Mouse (Mus musculus) CH12.LX (cell line): ENCODE measurements around the gene Smoc1.

Source experiments
- CTCF ChIP-seq, 2 experiments: IDR thresholded peaks in 1 of 2; conservative IDR thresholded peaks in 1 of 2; 2 replicates each; pipeline ENCODE4 v1.5.1; 2011 to 2012; ENCODE audit warnings: low read depth in 2 of 2, low read length in 2 of 2, improper control_type of control experiment in 1 of 2, inconsistent platforms in 1 of 2, mild to moderate bottlenecking in 1 of 2, moderate library complexity in 1 of 2
- MAX ChIP-seq: IDR thresholded peaks from 2 replicates; pipeline ENCODE4 v1.6.1; 2011; ENCODE audit warnings: low read length, improper control_type of control experiment
- NELFE ChIP-seq: IDR thresholded peaks from 2 replicates; pipeline ENCODE4 v1.6.1; 2011; ENCODE audit warnings: low read depth, low read length, improper control_type of control experiment
- NRF1 ChIP-seq: IDR thresholded peaks from 2 replicates; pipeline ENCODE4 v1.6.1; 2014; ENCODE audit warnings: low read depth, mild to moderate bottlenecking, inconsistent platforms, low read length, improper control_type of control experiment, moderate library complexity
- POLR2A ChIP-seq: IDR thresholded peaks from 2 replicates; pipeline ENCODE4 v1.6.1; 2011; ENCODE audit warnings: low read depth, mild to moderate bottlenecking, improper control_type of control experiment, low read length
- UBTF ChIP-seq: IDR thresholded peaks from 2 replicates; pipeline ENCODE4 v1.6.1; 2012; ENCODE audit warnings: low read depth, mild to moderate bottlenecking, inconsistent platforms, low read length, improper control_type of control experiment, moderate library complexity

GRCm38 (mm10) chr12:81088131-81088530 lies 61.5 kb downstream of the Smoc1 start:
- no peak for TF ChIP-seq CTCF (conservative IDR thresholded peaks at IDR 0.05 in 1 of 2, IDR thresholded peaks at IDR 0.05 in 1 of 2; ENCODE audit: low read depth in 2 of 2, low read length in 2 of 2)
- TF ChIP-seq NELFE: no peak
- TF ChIP-seq NRF1: no peak
- TF ChIP-seq POLR2A: no peak
- no peak for TF ChIP-seq UBTF
- no peak for TF ChIP-seq MAX
